Mouse (Mus musculus) stomach, postnatal 0 days (tissue): ENCODE measurements around the gene Stac3.

Source experiments
- CTCF ChIP-seq: IDR thresholded peaks from 2 replicates; pipeline ENCODE4 v1.5.1; 2016; ENCODE audit warnings: antibody characterized with exemption, low read depth, mild to moderate bottlenecking, moderate library complexity
- EP300 ChIP-seq: optimal IDR thresholded peaks from 2 replicates; pipeline ENCODE3; 2016; ENCODE audit warnings: antibody characterized with exemption

- no peak for TF ChIP-seq CTCF
- TF ChIP-seq EP300: no peak
Observed at GRCm38 (mm10) chr10:127515271-127515982, 13.9 kb downstream of the Stac3 start.
